Mouse (Mus musculus) monocyte, adult 59 days (primary cell): ENCODE data around the gene Fxyd6. TPM values are rescaled to one million over a fixed set of nuclear protein-coding genes. Genes with fewer than 3 reads are reported as not detected.

Source experiments
- total RNA-seq, 2 experiments: library from RNA; stranded (reverse); gene quantifications; one replicate each; pipeline ENCODE4 v1.2.4; 2023

Gene Fxyd6
- total RNA-seq: not detected

DNA sequence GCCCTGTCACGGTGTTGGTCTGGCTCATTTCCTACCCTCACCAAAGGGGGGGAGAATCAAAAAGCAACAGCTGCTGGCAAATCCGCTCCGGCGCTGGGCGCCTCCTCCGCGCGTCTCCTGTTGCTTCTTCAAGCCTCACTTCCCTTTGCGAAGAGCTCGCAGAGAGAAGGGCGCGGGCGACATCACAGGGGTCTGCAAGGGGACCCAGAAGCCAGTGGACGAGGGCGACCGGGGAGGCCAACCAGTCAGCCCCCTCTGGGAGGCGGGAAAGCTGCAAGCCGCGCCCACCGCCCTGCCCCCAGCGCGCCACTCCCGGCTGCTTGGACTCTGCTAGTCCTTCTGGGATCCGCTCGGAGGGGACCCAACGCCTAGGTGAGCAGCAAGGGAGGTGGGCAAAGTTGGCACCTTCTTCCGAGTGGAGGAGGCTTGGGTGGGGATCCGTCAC, at the start of gene Fxyd6:
Fxyd6 (plus strand) TSS at position 69 of the 445 bp plus-strand sequence.

DNA sequence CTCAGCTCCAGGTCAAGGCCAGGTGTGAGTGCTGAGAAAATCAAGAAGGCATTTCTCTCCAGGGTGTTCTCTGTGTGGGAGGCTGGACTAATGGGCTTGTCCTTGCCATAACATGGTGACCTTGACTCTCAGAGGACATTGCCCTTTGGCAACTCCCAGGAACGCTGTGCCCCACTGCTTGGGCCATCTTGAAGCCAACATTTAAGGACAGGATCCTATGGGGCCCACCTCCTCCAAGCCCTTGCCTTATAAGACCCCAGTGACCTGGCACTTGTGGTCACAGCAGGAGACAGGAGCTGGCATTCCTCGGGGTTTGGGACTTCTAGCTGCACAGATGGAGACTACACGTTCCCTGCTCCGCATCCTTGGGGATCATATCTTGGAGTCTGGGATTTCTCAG, 29.4 kb downstream of the Fxyd6 start, which contains the start of gene Fxyd2:
Fxyd2 (plus strand) TSS at position 236 of the 400 bp plus-strand sequence.

DNA sequence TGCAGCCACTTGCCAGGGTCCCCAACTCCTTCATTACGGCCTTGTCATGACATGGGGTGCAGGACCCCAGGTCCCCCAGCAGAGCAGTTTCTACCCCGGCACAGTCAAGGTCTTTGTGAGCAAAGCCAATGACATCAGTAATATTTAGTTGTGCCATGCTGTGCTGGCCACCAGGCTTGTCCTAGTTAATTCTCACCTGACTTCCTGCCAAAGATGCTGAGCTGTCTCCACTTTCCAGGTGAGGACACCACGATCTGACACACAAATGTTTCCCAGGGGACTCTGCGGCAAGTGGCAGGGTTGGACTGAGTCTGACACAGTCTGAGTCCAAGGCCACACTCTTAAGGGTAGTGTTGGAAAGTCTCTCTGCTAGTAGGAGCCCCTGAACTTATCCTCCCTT, 56.5 kb downstream of the Fxyd6 start, which contains the start of gene Dscaml1:
Dscaml1 (plus strand) TSS at position 173 of the 400 bp plus-strand sequence.

Other genes starting within 250 kb of the Fxyd6 start
- gene Scn4b, start 231.8 kb upstream of the Fxyd6 start, total RNA-seq: under 1 TPM; 0.13 to 0.24 TPM
- 1 to 10 TPM; 1.2 to 1.6 TPM for gene BC049352, start 188.2 kb upstream of the Fxyd6 start, total RNA-seq
- gene Tmprss4, start 166.1 kb upstream of the Fxyd6 start, total RNA-seq: under 1 TPM; 0.37 to 0.61 TPM
- gene Il10ra, start 101.0 kb upstream of the Fxyd6 start, total RNA-seq: 100 to 1,000 TPM; 427 to 460 TPM
- not detected for gene Tmprss13, start 51.1 kb upstream of the Fxyd6 start, total RNA-seq
- gene Fxyd2, start 29.5 kb downstream of the Fxyd6 start, total RNA-seq: not detected
- gene Dscaml1, start 56.4 kb downstream of the Fxyd6 start, total RNA-seq: under 1 TPM; 0.16 to 0.30 TPM